ENCODE assay signal across 23 mouse cellular contexts in the genomic region with DNA sequence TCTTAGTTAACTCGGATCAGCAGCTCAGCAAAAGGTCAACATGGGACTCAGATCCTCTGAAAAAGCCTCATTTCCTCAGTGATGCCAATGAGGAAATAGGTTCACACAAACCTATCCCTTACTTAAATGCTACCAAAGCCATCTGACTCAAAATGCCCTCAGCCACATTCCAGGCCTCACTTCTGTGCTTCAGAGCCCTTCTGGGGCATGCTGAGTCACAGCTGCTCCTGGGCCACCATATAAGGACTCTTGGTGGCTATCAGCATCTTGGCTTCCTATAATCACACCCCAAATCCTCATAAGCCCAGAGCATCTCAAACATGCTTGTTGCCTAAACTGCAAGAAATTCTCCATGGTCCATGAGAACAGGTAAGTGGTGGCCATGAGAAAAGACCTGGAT. TPM values are rescaled to one million over a fixed set of nuclear protein-coding genes. Genes with fewer than 3 reads are reported as not detected.
DNase-seq lines count a peak whose midpoint lies in the region; TF ChIP-seq lines count a peak whose summit lies in the region.
"Had no signal": no experiment of that assay in that cellular context is flagged by ENCODE, and none has a peak within 500 bp of the region (broad histone marks: within the 10 kb centered on the region; RNA-seq: fewer than 3 reads in every experiment).

No protein-coding gene starts in this region.

- DNase-seq in 3134 (ENCODE audit: extremely low read depth, insufficient read length, low spot score) (peak; percentile 17), 416B (ENCODE audit: low read depth) (peak; percentile 35), NIH3T3 (ENCODE audit: low read depth) (peak; percentile 13)
- DNase-seq in urinary bladder, postnatal 25 days (ENCODE audit: low spot score): no peak
- no peak for DNase-seq in thymus, adult 18-20 months
- DNase-seq in ovary, postnatal 14 days (ENCODE audit: low spot score): no peak
- DNase-seq: B cell, adult 2 months; cerebellum, adult 11 months; cerebellum, adult 2 months; cerebellum, adult 9-11 months; cerebellum, postnatal 25 days; gastrocnemius, adult 2 months; gastrocnemius, postnatal 14 days; heart, adult 11 months had no signal

- peak overlapping the region; percentile 88 for H3K27ac ChIP-seq in embryonic fibroblast, embryonic 13.5 days (ENCODE audit: insufficient read depth, low read length)
- H3K27ac ChIP-seq: embryonic facial prominence, embryonic 12.5 days; embryonic facial prominence, embryonic 15.5 days; forebrain, embryonic 10.5 days; forebrain, embryonic 13.5 days; gastrocnemius, adult 2 months; hindbrain, embryonic 12.5 days; hindbrain, embryonic 15.5 days had no signal

- peaks cover 3% of the 10 kb centered on the region for H3K4me1 ChIP-seq in embryonic fibroblast, embryonic 13.5 days (ENCODE audit: control insufficient read depth, insufficient read depth, low read length)
- H3K4me1 ChIP-seq: embryonic facial prominence, embryonic 12.5 days; embryonic facial prominence, embryonic 15.5 days; forebrain, embryonic 10.5 days; forebrain, embryonic 13.5 days; hindbrain, embryonic 12.5 days; hindbrain, embryonic 15.5 days had no signal

- no peak for TF ChIP-seq CTCF in embryonic fibroblast, embryonic 13.5 days (IDR thresholded peaks at IDR 0.05; ENCODE audit: borderline replicate concordance, insufficient read depth, low read length)

- no peak for TF ChIP-seq POLR2A in embryonic fibroblast, embryonic 13.5 days (IDR thresholded peaks at IDR 0.05; ENCODE audit: low read depth, low read length)

- no peak overlapping the region for H3K4me3 ChIP-seq in embryonic fibroblast, embryonic 13.5 days (ENCODE audit: insufficient read depth, low read length)
- H3K4me3 ChIP-seq: embryonic facial prominence, embryonic 12.5 days; embryonic facial prominence, embryonic 15.5 days; erythroblast, embryonic 14.5 days; forebrain, embryonic 10.5 days; forebrain, embryonic 13.5 days; gastrocnemius, adult 2 months; hindbrain, embryonic 12.5 days; hindbrain, embryonic 15.5 days had no signal

RNA-seq across cellular contexts. Expression of a gene that starts 23.5 kb away (rescaled TPM):
- 7.1 and 7.5 TPM in 2 replicates for polyA plus RNA-seq in embryonic fibroblast, embryonic 13.5 days (2011; ENCODE audit: insufficient read length, low read depth, missing spikeins)
- polyA plus RNA-seq: G1E had no signal

Comparison
In these comparisons a context has a peak if more than half of its experiments do, and no peak if none do; other contexts are left out.
1. DNase-seq: peak in 3134 (single experiment), 416B (single experiment) and NIH3T3 (single experiment); none in urinary bladder, postnatal 25 days (single experiment), thymus, adult 18-20 months (0 of 2) and ovary, postnatal 14 days (single experiment).